Mouse (Mus musculus): ENCODE results near the gene Dag1. TPM values are rescaled to one million over a fixed set of nuclear protein-coding genes. Genes with fewer than 3 reads are reported as not detected.
"Not testable (repeated sequence)": the region's sequence is repeated elsewhere in the genome, so short reads cannot be mapped to it uniquely, and the experiment has no call there.

The Dag1 gene
- polyA plus RNA-seq, 1 experiment from 2014 or later = 62.7 TPM

- no peaks in the 10 kb centered on the region for H3K27me3 ChIP-seq
- peaks cover 7% of the 10 kb centered on the region for H3K4me1 ChIP-seq
- peak; percentile 97 for ATAC-seq (ENCODE audit: low FRiP score)
- H3K4me3 ChIP-seq (replicated peaks) = peak within 1 kb of the TSS; percentile 49
- peaks cover 17% of the 10 kb centered on the region for H3K36me3 ChIP-seq (replicated peaks)
- peak within 1 kb of the TSS; percentile 64 for H3K9ac ChIP-seq
- H3K27ac ChIP-seq = peak within 1 kb of the TSS; percentile 92
- H3K4me2 ChIP-seq = peak within 1 kb of the TSS; percentile 57
- H3K9me3 ChIP-seq = no peaks in the 10 kb centered on the region
- WGBS = under 1% methylated on average over 32 of the region's 32 CpGs
Observed at GRCm38 (mm10) chr9:108290016-108290750, 26.4 kb upstream of the Dag1 start, which contains the start of gene Nicn1. Gene Nicn1 (plus strand): TSS chr9:108290429.

GRCm38 (mm10) chr9:108289347-108289746 is 25.6 kb upstream of the Dag1 start:
- peaks cover 7% of the 10 kb centered on the region for H3K4me1 ChIP-seq
- peaks cover 9% of the 10 kb centered on the region; the same call in 1 of the 2 replicates for H3K36me3 ChIP-seq (replicated peaks)
- peak overlapping the region; percentile 64; the same call in 1 of the 2 replicates for H3K9ac ChIP-seq
- H3K9me3 ChIP-seq = no peaks in the 10 kb centered on the region
- ATAC-seq (ENCODE audit: low FRiP score) = no peak
- peak overlapping the region; percentile 49 for H3K4me3 ChIP-seq (replicated peaks)
- H3K4me2 ChIP-seq = peak overlapping the region; percentile 57
- 67% methylated on average over 2 of the region's 2 CpGs for WGBS
- H3K27me3 ChIP-seq = no peaks in the 10 kb centered on the region
- H3K27ac ChIP-seq = peak overlapping the region; percentile 92

GRCm38 (mm10) chr9:108287526-108288238 is 23.9 kb upstream of the Dag1 start:
- H3K4me1 ChIP-seq; H3K27ac ChIP-seq; ATAC-seq (ENCODE audit: low FRiP score); H3K27me3 ChIP-seq; H3K9me3 ChIP-seq; H3K9ac ChIP-seq; H3K4me3 ChIP-seq (replicated peaks); H3K4me2 ChIP-seq; H3K36me3 ChIP-seq (replicated peaks): not testable (repeated sequence)
- WGBS = 82% methylated on average over 6 of the region's 6 CpGs

- no peaks in the 10 kb centered on the region for H3K4me1 ChIP-seq
- H3K9ac ChIP-seq = no peak overlapping the region
- H3K27me3 ChIP-seq = no peaks in the 10 kb centered on the region
- H3K36me3 ChIP-seq (replicated peaks) = no peaks in the 10 kb centered on the region
- H3K9me3 ChIP-seq = no peaks in the 10 kb centered on the region
- H3K27ac ChIP-seq = no peak overlapping the region
- whole genome bisulfite sequencing = 16% methylated on average over 6 of the region's 6 CpGs
- no peak overlapping the region for H3K4me3 ChIP-seq (replicated peaks)
- peak; percentile 58; the same call in 1 of the 2 replicates for ATAC-seq (ENCODE audit: low FRiP score)
- no peak overlapping the region for H3K4me2 ChIP-seq
Observed at GRCm38 (mm10) chr9:108284410-108284809, 20.7 kb upstream of the Dag1 start.

GRCm38 (mm10) chr9:108280071-108280828 is 16.5 kb upstream of the Dag1 start:
- Histone ChIP-seq H3K9ac (no peak overlapping the region), H3K4me1 (no peaks in the 10 kb centered on the region), H3K4me2 (no peak overlapping the region), H3K27me3 (no peaks in the 10 kb centered on the region), H3K36me3 (replicated peaks) (no peaks in the 10 kb centered on the region), H3K9me3 (no peaks in the 10 kb centered on the region), H3K27ac (no peak overlapping the region), H3K4me3 (replicated peaks) (no peak overlapping the region)
- WGBS = 59% methylated on average over 8 of the region's 8 CpGs
- no peak for ATAC-seq (ENCODE audit: low FRiP score)

GRCm38 (mm10) chr9:108278697-108279450 is 15.1 kb upstream of the Dag1 start:
- Histone ChIP-seq H3K4me1 (no peaks in the 10 kb centered on the region), H3K9me3 (no peaks in the 10 kb centered on the region), H3K27ac (no peak overlapping the region), H3K27me3 (no peaks in the 10 kb centered on the region), H3K4me2 (no peak overlapping the region), H3K4me3 (replicated peaks) (no peak overlapping the region), H3K9ac (no peak overlapping the region), H3K36me3 (replicated peaks) (no peaks in the 10 kb centered on the region)
- WGBS = 69% methylated on average over 10 of the region's 10 CpGs
- no peak for ATAC-seq (ENCODE audit: low FRiP score)

- H3K36me3 ChIP-seq (replicated peaks) = no peaks in the 10 kb centered on the region
- H3K9me3 ChIP-seq = no peaks in the 10 kb centered on the region
- no peak overlapping the region for H3K4me3 ChIP-seq (replicated peaks)
- 69% methylated on average over 6 of the region's 6 CpGs for WGBS
- H3K9ac ChIP-seq = no peak overlapping the region
- 0 out of 2 replicates have a peak, but pooled peaks cover 5% of the 10 kb centered on the region for H3K27me3 ChIP-seq
- no peaks in the 10 kb centered on the region for H3K4me1 ChIP-seq
- no peak for ATAC-seq (ENCODE audit: low FRiP score)
- H3K4me2 ChIP-seq = no peak overlapping the region
- H3K27ac ChIP-seq = no peak overlapping the region
Observed at GRCm38 (mm10) chr9:108275331-108275659, 11.5 kb upstream of the Dag1 start.

GRCm38 (mm10) chr9:108274476-108275330 is 10.9 kb upstream of the Dag1 start:
- Histone ChIP-seq H3K27me3 (0 out of 2 replicates have a peak, but pooled peaks cover 5% of the 10 kb centered on the region), H3K9me3 (no peaks in the 10 kb centered on the region), H3K9ac (no peak overlapping the region), H3K4me2 (no peak overlapping the region), H3K4me1 (no peaks in the 10 kb centered on the region), H3K36me3 (replicated peaks) (no peaks in the 10 kb centered on the region), H3K27ac (no peak overlapping the region), H3K4me3 (replicated peaks) (no peak overlapping the region)
- WGBS = 71% methylated on average over 5 of the region's 5 CpGs
- ATAC-seq (ENCODE audit: low FRiP score) = no peak

GRCm38 (mm10) chr9:108273485-108273884 is 9.7 kb upstream of the Dag1 start:
- Histone ChIP-seq H3K4me2 (no peak overlapping the region), H3K9me3 (no peaks in the 10 kb centered on the region), H3K9ac (no peak overlapping the region), H3K27me3 (0 out of 2 replicates have a peak, but pooled peaks cover 5% of the 10 kb centered on the region), H3K36me3 (replicated peaks) (no peaks in the 10 kb centered on the region), H3K4me1 (no peaks in the 10 kb centered on the region), H3K4me3 (replicated peaks) (no peak overlapping the region), H3K27ac (no peak overlapping the region)
- 73% methylated on average over 4 of the region's 4 CpGs for WGBS
- no peak for ATAC-seq (ENCODE audit: low FRiP score)

GRCm38 (mm10) chr9:108272691-108273090 is 8.9 kb upstream of the Dag1 start:
- Histone ChIP-seq H3K4me3 (replicated peaks) (no peak overlapping the region), H3K27me3 (0 out of 2 replicates have a peak, but pooled peaks cover 5% of the 10 kb centered on the region), H3K9me3 (no peaks in the 10 kb centered on the region), H3K36me3 (replicated peaks) (no peaks in the 10 kb centered on the region), H3K27ac (no peak overlapping the region), H3K4me1 (no peaks in the 10 kb centered on the region), H3K9ac (no peak overlapping the region), H3K4me2 (no peak overlapping the region)
- no peak for ATAC-seq (ENCODE audit: low FRiP score)
- 76% methylated on average over 5 of the region's 5 CpGs for WGBS

- H3K9me3 ChIP-seq = no peaks in the 10 kb centered on the region
- H3K4me1 ChIP-seq = no peaks in the 10 kb centered on the region
- no peak overlapping the region for H3K4me2 ChIP-seq
- WGBS = 52% methylated on average over 2 of the region's 2 CpGs
- H3K4me3 ChIP-seq (replicated peaks) = no peak overlapping the region
- no peak overlapping the region for H3K9ac ChIP-seq
- ATAC-seq (ENCODE audit: low FRiP score) = no peak
- no peaks in the 10 kb centered on the region for H3K36me3 ChIP-seq (replicated peaks)
- no peak overlapping the region for H3K27ac ChIP-seq
- H3K27me3 ChIP-seq = 0 out of 2 replicates have a peak, but pooled peaks cover 5% of the 10 kb centered on the region
Observed at GRCm38 (mm10) chr9:108271941-108272340, 8.2 kb upstream of the Dag1 start.
